Mouse (Mus musculus) T-cell, adult 2 months (primary cell): ENCODE results near the gene Cbfa2t3.

Source experiments
- DNase-seq: peaks from one replicate; pipeline ENCODE4 v3.0.0; 2022; ENCODE audit warnings: low spot score

Gene Cbfa2t3

DNA sequence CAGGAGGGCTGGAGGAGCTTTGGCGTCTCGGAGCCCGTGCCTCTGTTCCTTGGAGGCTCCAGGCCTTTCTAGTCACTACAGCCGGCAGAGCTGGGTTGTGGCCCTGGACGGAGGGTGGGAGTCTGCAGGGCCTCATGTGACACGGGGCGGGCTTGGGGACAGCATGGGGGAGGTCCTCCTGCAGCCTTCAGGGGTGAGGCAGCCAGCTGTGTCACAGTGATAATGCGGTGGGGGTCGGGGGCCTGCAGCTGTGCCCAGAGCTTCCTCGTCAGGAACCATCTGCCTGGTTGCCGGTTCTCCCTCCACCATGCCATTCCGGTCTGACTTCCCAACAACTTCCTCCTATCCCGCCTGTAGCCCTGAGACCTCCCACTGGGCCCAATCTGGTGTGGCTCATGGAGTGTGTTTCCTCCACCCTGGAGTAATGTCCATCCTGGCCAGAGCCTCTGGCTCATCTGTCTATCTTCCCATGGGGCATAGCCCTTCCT is at the start of gene Cbfa2t3:
TSS of gene Cbfa2t3 (minus strand) at position 105 of the 488 bp plus-strand sequence.
- DNase-seq, result no peak

DNA sequence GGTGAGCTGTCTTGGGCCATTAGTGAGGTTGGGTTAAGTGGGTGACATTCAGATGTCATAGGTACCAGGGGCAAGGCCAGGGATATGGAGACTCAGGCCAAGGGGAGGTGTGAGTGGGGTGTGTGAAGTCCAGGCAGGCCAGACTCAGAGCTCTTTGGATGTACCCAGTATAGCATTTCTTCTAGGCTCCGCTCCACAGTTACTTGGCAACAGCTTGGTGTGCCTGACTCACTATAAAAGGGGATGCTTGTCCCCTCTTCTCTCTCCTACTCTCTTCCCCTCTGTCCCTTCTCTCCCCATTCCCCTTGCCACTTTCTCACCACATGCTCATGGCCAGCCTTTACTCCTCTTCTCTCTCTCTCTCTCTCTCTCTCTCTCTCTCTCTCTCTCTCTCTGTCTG is 48.9 kb upstream of the Cbfa2t3 start:
- no peak for DNase-seq

DNA sequence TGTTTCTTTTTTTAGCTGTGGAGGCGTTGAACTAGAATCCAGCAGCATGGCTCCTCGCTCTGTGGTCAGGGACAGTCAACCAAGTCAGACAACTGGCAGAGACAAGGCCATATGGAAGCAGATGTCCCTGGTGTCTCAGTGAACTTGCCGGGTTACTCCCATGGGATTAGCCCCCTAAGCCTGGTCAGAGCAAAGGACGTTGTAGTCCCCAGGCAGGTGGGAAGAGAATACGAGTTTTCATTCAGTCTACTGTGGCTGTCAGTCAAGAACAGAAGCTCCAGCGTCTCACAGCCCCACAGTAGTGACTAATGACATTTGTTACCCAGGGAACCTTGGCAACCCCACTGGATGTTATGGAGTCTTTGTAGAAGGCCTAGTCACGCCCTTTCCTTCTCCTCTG is 47.5 kb upstream of the Cbfa2t3 start:
- DNase-seq, result no peak

DNA sequence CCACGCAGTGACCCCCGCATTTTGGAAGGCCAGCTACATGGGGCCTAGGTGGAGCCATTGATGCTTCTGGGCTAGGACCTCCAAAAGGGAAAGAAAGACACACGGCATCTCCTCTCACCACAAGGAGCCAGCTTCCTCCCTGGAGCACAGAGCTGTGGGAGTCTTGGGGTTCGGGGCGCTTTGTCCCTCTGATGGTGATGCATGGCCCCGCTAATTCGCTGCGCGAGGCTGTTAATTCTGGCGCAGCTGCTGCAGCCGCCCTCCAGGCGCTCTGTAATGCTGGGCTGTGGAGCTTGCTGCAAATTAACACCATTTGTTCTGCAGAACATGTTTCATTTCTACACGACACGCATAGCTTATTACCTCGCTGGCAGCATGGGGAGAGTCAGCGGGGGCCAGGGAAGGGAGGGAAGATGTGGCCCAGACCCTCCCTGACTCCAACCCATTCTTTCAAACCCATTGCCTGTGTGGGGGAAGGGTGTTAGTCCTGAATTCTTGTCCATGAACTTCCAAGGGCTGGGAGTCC is 46.9 kb upstream of the Cbfa2t3 start:
- no peak for DNase-seq

DNA sequence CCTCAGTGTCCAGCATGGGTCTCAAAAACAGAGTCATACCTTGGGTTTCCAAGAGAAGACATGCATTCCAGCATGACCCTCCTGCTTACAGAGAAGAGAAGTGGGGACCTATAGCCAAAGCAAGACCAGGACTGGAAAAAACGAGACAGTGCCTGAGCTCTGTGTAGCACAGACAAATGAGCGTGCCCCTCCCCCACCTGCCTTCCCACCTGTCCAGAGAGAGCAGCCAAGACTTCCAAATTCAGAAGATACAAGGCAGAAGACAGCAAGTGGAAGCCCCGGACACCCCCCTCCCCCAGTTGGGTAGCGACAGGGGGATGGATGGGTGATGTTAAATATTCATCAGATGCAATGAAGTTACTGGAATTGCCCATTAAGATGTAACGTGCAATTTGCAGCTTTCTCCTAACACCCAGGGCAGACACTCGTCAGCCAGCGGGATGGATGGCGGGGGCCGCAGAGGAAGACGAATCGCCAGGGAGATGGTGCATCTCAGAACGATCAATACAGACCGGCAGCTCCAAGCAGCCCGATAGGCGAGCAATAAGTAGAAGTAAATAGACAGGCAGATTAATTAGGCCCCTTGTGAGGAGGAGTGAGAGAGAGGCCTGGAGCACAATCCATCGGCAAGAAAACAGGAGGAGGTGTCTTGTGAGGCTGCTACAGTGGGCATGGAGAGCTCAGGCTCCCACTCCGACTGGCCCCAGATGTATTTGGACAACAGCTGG is 46.3 kb upstream of the Cbfa2t3 start:
- DNase-seq, result no peak

DNA sequence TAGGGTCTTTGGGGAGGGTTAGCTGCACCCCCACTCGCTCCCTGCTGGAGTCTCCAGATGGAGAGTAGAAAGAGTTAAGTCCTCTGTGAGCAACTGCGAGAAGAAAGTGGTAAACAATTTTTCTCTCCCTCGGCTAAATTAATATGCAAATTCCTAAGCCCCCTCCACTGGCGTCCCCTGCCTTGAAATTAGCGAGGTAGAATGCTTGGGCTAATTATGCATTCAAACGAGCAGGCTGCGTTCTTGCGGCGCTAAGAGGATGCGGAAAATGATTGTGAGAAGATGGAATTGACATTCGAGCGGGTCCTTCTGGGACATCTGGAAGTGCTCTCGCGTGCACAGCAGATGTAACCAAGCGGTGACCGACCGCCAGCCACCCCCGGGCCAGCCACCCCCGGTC is 43.6 kb upstream of the Cbfa2t3 start:
- DNase-seq, result no peak

DNA sequence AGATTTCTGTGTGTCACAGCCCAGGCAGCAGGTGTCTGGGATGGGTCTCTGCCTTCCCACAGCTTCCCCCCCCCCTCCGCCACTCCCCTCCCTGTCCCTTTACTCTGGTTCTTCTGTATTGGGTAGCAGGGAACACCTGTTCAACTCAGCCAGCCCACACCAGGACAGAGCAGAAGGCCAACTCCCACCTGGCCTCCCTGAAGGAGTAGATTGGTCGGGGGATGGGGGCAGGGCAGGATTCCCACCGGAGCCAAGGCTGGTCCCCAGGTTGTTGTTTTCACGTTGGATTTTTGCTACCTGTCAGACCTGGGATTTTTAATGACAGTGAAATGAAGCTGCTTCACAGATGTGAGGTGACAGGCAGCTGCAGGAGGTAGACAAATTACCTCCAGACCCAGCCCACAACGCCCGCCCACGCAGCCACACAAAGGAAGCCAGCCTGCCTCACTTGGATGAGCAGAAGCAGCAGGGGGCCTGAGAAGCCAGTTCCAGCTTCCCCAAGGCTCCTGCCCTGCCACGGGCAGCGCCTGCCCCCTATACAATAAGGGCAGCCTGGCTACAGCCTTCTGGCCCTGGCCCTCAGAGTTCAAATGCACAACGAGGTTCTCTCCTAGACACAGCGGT is 40.3 kb upstream of the Cbfa2t3 start:
- DNase-seq, result peak; percentile 72

DNA sequence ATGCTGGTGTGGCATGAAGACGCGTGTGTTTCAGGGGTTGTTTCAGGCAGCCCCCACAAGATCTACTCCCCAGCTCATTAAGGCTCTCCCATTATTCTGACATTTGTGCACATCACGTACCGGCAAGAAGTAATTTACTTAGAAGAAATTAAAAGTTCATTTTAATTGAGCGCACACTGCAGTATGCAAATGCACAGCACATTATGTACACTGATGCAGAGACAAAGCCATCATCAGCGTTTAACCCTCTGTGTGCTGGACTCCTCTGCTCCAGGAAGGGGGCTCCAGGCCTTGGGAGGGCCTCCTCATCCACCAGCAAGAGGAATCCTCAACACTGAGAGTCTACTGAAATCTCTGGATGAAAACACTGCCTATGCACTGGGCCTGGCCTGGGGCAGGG is 39.0 kb upstream of the Cbfa2t3 start:
- no peak for DNase-seq

DNA sequence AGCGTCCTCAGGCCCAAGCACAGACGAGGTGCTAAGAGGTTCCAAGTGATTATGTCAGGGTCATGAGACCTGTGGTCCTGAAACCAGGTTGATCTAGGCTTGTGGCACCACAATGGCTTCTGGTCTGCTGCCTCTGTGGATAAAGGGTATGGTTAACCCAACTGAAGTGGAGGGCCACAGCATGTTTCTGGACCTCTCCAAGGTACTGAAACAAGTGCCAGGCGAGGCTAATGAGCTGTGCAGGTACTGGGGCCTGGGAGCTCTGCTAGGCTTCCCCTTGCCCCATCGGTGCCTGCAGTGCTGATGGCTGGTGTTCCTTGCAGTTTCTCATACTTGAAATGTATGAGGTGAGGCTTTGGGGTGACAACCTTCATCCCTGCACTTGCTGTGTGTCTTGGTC is 38.2 kb upstream of the Cbfa2t3 start:
- DNase-seq, result no peak

DNA sequence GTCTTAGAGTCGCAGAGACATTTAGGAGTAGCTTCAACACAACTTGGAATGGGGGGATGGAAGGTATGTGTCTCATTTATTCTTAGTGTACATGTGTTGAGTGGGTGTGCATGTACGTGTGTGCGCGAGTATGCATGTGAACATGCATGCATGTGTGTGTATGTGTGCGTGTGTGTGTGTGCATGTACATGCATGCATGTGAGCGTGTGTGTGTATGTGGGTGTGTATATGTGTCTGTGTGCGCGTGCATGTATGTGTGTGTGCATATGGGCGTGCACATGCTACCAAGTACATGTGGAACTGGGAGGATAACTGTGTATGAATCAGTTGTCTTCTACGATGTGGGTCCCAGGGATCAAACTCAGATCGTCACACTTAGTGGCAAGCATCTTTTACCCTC is 37.7 kb upstream of the Cbfa2t3 start:
- no peak for DNase-seq

DNA sequence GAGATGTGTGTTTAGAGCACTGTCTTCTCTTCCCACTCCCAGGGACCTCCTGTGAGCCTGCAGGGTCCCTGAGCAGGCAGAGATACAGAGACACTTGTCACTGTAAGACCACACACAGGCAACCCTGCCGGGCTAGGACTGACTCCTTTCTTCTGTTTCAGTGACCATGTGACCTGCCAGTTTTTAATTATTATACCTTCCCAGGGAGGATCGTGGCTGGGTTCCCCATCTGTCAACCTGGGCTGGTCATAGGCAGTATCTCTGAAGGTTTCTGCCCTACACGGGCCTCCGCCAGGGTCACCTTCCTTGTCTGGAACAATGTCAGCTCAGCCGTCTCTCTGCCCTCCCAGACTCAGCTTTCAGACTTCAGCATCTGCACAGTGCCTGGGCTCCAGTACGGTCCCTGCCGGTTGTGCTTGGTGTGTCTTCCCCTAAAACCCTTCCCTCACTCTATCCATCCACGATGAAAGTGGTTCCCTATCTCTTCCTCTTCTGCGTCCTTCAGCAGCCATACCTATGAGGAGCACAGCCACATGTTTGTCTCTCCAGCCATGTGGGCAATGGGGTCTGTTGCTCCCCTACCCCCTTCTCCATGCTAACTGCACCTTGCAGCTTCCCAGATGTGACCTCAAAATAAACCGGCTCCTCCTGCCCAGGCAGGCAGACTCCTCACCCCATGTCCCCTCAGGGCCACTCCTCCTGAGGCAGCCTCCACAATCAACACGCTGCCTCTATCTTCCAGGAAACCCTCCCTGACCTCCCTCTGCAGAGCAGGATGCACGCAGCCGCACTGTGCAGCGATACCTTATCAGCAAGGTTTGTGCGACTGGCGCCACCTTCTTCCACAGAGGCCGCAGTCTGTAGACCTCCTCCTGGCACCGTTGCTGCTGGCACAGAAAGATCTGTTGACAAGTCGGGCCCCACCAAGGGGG is 36.9 kb upstream of the Cbfa2t3 start:
- DNase-seq, result no peak

DNA sequence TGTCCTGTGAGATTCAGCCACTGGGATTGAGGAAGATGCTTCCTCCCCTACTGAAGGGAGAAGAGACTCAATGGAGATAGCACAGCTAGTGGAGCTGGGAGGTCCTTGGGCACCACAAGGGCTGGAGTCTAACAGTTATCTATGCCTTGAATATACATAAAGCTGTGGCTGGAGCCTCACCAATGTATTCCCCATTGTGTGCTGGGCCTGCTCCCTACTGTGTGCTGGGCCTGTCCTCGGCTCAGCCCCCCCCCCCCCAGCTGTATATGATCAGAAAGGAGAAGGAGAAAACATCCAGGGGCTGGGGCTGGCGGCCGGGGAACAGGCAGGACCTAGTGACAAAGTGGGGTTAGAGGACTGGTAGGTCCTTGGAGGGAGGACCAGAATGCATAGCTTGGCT is 36.2 kb upstream of the Cbfa2t3 start:
- no peak for DNase-seq

DNA sequence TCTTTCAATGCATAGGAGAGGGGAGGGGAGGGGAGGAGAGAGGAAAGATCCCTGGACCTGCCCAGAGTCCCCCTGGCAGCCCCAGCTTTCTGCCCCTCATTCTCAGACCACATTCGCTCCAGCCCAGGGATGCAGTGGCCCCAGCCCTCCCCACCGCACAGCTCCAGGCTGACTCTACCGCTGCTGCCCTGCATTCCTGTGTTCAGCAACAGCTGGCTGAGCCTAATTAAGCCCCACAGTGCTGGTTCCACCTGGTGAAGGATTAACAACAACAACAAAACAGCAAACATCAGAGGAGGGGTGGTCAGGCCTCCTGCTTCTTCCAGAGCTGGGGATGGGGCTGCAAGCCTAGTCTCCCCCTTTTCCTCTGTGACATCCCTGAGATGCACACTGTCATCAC is 29.7 kb upstream of the Cbfa2t3 start:
- DNase-seq, result no peak

DNA sequence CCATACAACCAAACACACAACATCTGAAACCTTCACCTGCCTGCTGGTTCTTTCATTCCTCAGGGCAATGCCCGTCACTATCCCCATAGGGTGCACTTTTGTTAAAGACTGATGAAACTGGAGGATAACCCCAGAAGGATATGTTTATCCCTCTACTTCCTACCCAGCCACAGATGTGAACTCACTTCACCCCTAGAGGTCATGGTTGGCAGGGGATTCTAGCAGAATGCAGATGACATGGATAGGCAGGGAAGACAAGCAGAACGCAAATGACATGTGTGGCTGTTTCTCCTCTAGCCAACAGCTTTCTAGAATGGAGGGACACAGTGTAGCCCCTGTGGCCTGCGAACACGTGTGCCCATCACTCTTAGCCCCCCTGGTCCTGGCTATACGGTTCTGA is 28.5 kb upstream of the Cbfa2t3 start:
- DNase-seq, result no peak

DNA sequence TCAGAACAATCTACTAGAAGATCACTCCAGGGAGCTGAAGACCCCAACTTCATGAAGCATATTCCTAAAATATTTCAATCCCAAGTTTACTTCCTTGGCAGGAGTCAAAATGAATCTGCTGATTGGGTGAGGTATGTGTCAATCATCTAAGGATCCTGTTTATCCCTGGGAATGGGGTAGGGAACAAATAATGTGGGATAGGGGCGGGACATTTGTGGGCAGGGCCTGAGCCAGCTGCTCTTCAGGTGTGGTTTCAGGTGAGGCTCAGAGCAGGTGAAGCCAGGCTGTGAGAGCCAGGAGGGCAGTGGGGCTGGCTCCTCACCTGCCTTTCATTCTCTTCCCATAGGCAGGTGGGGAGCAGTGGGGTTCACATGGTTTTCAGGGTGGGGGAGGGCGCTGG is 27.9 kb upstream of the Cbfa2t3 start:
- DNase-seq, result no peak

DNA sequence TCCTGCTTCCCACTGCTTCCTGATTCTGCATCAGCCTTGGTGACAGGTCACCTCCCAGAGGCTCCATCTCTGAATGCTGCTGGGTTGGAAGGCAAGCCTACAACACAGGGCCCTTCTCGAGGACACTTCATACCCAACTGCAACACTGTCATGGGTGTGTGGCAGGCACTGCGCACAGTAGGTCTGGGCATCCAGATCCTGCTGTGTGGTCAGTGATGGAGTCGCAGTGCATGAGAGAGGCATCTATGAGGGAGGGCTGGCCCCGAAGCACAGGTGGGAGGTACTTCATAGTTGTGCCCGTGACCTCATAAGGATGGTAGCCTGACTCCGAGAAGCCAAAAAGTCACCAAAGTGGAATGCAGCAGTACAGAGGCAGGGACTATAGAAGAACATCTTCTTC is 26.3 kb upstream of the Cbfa2t3 start:
- no peak for DNase-seq

DNA sequence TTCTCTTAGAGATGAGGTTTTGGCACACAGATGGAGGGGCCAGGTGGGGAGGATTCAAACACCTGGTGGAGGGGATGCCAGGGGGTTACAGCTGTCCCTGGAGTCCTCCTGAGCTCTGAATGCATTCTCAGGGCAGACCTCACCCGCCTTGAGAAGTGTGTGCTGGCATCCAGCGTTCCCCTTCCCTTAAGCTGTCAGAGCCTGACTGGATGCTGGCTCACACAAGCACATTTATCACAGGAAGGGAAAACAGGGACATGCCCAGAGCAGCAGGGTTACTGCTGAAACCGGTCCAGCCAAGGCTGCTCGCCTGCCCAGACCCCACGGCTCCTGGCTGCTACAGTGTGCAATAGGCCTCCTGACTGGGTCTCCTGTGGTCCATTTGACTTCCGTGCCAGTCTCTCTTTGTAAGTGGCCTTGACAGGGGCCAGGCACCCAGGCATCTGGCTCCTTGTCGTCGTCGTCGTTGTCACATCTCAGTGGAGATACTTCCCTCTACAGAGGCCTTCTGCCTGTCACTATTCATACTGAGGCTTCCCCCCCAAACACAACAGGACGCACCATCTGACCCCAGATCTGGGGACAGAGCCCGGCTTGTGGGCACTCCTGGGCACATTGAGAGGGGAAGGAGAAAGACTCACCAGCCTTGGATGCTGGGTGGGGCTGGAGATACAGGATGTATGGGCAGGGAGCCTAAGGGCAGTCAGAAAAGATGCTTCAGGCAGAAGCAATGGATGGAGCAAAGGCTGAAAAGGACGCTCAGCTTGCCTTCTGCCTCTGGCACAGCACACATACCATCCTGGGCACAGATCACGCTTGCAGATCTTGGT is 22.1 kb upstream of the Cbfa2t3 start:
- no peak for DNase-seq

DNA sequence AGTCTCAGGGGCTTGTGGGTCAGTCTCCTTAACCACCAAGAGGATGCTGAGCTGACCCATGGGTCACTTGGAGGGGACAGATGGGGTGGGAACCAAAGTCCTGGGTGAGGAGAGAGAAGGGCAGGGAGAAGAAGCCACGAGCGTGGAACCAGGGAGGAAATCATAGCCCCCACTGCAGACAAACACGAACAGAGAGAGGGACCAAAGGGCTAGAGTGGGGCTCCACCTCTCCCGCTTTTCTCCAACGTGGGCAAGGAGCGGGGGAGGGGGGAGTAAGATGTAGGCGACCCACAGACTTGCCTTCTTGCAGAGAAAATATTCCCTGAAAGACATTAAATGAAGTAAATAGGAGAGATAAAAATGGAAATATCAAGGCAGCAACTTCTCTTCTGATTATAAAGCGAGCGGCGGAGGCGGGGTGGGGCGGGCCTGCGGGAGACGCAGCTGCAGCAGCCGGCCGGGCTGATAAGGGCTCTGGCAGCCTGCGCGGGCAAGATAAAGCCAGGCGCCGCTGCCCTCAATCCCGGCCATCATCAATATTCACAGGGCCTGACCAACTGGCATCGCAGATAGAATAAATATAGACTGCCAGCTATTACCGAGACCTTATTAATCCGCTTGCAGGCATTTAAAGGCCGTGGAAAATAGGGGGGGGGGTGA is 21.3 kb upstream of the Cbfa2t3 start:
- no peak for DNase-seq

DNA sequence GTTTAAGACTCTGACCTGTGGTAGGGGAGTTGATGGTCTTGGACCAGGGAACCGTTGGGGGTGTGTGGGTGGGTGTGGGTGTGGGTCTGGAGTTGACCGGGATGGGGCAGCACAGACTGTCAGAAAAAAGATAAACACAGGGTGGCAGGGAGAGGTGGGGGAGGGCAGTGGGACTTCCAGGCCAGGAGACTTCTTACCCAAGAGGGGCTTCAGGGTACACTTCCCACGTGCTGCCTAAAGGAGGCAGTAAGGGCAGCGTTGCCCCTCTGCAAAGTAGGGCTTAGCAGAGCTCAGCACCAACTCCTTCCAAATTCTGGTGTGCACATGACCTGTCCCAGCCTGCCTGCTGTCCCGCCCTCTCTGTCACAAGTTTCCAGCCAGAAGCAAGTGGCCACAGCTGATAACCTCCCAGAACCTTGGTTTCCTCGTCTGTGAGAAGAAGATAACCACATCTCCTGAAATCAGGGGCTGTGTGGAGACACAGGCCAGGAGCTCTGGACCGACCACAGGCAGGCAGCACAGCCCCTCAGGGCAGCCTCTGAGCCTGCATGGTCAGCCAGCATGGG is 20.7 kb upstream of the Cbfa2t3 start:
- no peak for DNase-seq

DNA sequence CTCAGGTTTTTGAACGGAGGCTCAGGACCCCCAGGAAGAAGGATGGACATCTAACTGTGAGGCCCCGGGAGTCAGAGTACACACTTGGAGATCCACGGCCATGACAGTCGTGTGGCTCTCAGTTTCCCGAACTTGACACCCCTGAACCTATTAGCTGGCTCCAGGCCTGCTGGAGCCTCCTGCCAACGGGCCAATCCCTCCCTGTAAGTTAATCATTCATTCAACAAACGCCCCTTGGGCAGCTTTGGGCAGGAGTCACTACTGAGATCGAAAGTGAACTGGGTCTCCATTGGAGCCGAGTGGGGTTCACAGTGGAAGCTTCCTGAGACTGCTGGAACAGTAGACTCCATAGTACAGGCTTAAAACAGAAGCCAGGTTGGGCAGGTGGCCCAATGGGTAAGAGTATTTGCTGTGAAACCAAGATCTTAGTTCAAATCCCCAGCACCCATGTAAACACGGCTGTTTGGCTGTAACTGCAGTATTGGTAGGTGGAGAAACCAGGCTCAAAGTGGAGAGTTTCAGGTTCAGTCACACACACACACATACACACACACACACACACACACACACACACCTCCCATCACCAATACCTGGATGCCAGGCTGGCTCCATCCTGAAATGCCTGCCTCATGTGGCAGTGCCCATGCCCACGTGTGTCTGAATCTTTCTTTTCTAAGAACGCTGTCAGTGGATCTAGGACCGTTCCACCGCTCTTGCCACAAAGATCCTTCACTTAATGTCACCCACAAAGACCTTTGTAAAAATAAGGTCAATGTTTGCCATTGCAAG is 20.0 kb upstream of the Cbfa2t3 start:
- no peak for DNase-seq
